Mouse (Mus musculus) liver, embryonic 14.5 days (tissue): Measurements from ENCODE around the gene Qrich1.

Source experiments
- CTCF ChIP-seq: IDR thresholded peaks from 2 replicates; pipeline ENCODE4 v1.5.1; 2016; ENCODE audit warnings: antibody characterized with exemption, low read depth, control low read depth
- EP300 ChIP-seq: IDR thresholded peaks from 2 replicates; pipeline ENCODE4 v1.6.1; 2016; ENCODE audit warnings: antibody characterized with exemption, low read depth

DNA sequence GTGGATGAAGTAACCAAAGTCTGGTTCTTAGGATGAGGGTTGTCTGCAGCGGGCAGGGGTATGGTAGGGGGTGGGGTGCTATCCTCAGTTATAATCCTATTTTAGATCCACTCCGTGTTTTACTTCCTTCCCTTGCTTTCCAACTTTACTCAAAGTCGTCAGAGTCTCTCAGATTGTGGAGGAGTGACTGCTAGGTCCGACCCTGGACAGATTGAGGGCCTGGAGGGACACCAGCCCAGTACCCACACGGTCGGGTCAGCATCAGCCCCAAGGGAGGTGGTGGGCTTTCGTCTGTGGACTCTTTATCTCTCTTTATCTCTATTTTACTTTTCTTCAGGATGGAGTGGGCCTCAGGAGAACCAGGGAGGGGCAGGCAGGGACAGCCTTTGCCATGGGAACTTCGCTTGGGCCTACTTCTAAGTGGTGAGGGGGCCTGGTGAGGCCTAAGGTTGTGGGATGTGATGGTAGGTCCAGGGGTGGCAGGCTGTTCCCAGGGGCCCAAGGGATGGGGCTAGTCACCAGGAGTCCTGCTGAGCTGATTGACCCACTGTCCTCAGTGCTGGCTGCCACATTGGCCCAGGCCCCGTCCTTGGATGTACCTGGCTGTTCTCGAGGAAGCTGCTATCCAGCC, 36.8 kb upstream of the Qrich1 start, which contains the start of gene Lamb2:
- TF ChIP-seq CTCF (no peak), EP300 (no peak)
